9 mouse cellular contexts compared by ENCODE assay signal in genomic region chr16:4273702-4274476, GRCm38 (mm10).
DNase-seq lines count a peak whose midpoint lies in the region; ATAC-seq and TF ChIP-seq lines count a peak whose summit lies in the region.
"Had no signal": no experiment of that assay in that cellular context is flagged by ENCODE, and none has a peak within 500 bp of the region (broad histone marks: within the 10 kb centered on the region; RNA-seq: fewer than 3 reads in every experiment).

No protein-coding gene starts in this region.

- H3K27me3 ChIP-seq in intestine, embryonic 16.5 days (replicated peaks; ENCODE audit: control insufficient read depth, insufficient read depth, low read length) = no peaks in the 10 kb centered on the region
- no peaks in the 10 kb centered on the region for H3K27me3 ChIP-seq in thymus, adult 2 months (ENCODE audit: control insufficient read depth, insufficient read depth, low read length)

- no peaks in the 10 kb centered on the region for H3K9me3 ChIP-seq in intestine, embryonic 16.5 days (ENCODE audit: control insufficient read depth, low read length)

- DNase-seq in urinary bladder, adult 18-20 months (ENCODE audit: low spot score in 2 of 2) = peak; percentile 19 to 76
- DNase-seq in urinary bladder, adult 2 months (ENCODE audit: low spot score) = no peak
- DNase-seq in gastrocnemius, adult 18-20 months (ENCODE audit: low spot score) = peak; percentile 85
- DNase-seq in left cerebral cortex, adult 8-10 months (ENCODE audit: low spot score in 2 of 2) = peak; percentile 36 to 57
- DNase-seq in ovary, postnatal 36 days (ENCODE audit: low spot score) = peak; percentile 50
- DNase-seq in thymus, adult 2 months = no peak

- peaks cover 13% of the 10 kb centered on the region for H3K4me1 ChIP-seq in intestine, embryonic 16.5 days (ENCODE audit: control insufficient read depth, insufficient read depth, low read length)
- peaks cover 4% of the 10 kb centered on the region for H3K4me1 ChIP-seq in thymus, adult 2 months (replicated peaks; ENCODE audit: control insufficient read depth, insufficient read depth, low read length)

- no peak overlapping the region for H3K4me2 ChIP-seq in intestine, embryonic 16.5 days (ENCODE audit: low read depth, low read length)

- WGBS in intestine, embryonic 16.5 days = 43% methylated on average over 12 of the region's 12 CpGs
- WGBS in thymus, adult 2 months = 84% methylated on average over 12 of the region's 12 CpGs

- no peak overlapping the region for H3K4me3 ChIP-seq in intestine, embryonic 16.5 days (ENCODE audit: low read length)
- H3K4me3 ChIP-seq in thymus, adult 2 months (ENCODE audit: control insufficient read depth, insufficient read depth, low read length) = no peak overlapping the region
- H3K4me3 ChIP-seq: megakaryocyte, embryonic 14.5 days had no signal

- H3K27ac ChIP-seq in intestine, embryonic 16.5 days (ENCODE audit: low read length) = peak overlapping the region; percentile 73
- H3K27ac ChIP-seq in thymus, adult 2 months (ENCODE audit: control insufficient read depth, insufficient read depth, low read length) = no peak overlapping the region

- TF ChIP-seq CTCF in thymus, adult 2 months (IDR thresholded peaks at IDR 0.05; ENCODE audit: borderline replicate concordance, control insufficient read depth, extremely low read depth, insufficient read depth, low read length, poor library complexity) = no peak

- H3K36me3 ChIP-seq in intestine, embryonic 16.5 days (ENCODE audit: control insufficient read depth, insufficient read depth, low read length) = no peaks in the 10 kb centered on the region
- no peaks in the 10 kb centered on the region for H3K36me3 ChIP-seq in thymus, adult 2 months (ENCODE audit: control insufficient read depth, insufficient read depth, low read length)

- TF ChIP-seq POLR2A in thymus, adult 2 months (IDR thresholded peaks at IDR 0.05; ENCODE audit: control insufficient read depth, extremely low read depth, insufficient read depth, low read length, poor library complexity) = no peak

- no peak overlapping the region for H3K9ac ChIP-seq in intestine, embryonic 16.5 days (ENCODE audit: low read depth, low read length)

- peak; percentile 76 for ATAC-seq in intestine, embryonic 16.5 days
- no peak for ATAC-seq in activated CD4-positive, CD25-positive, alpha-beta regulatory T cell, adult 4 months

Comparison
In these comparisons a context has a peak if more than half of its experiments do, and no peak if none do; other contexts are left out.
1. DNase-seq: peak in urinary bladder, adult 18-20 months (2 of 2), gastrocnemius, adult 18-20 months (single experiment), left cerebral cortex, adult 8-10 months (2 of 2) and ovary, postnatal 36 days (single experiment); none in urinary bladder, adult 2 months (single experiment) and thymus, adult 2 months (single experiment).